1 mouse cellular context compared by ENCODE assay signal in the genomic region with DNA sequence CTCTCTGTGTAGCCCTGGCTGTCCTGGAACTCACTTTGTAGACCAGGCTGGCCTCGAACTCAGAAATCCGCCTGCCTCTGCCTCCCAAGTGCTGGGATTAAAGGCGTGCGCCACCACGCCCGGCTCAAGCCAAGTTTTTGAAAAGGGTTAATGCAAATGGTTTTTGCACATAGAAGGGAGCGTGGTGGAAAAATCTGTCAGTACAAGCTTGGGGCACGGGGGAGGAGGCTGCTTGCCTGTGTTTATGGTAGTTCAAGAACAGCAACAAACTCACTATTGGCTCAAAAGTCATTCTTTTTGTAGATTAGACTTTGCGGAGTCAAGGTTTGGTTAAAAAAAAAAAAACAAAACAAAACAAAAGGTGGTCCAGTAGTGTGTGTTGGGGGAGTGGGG.
A peak's percentile ranks its signal among the peaks of the same experiment; 100 is the strongest.
TF ChIP-seq lines count a peak whose summit lies in the region.

No protein-coding gene starts in this region.

TF ChIP-seq in CH12.LX, 34 proteins besides CTCF, POLR2A, EP300 and RAD21:
- TF ChIP-seq TBP (conservative IDR thresholded peaks at IDR 0.05; ENCODE audit: low read depth, low read length) (peak; percentile 12; the same call in 1 of the 2 replicates), ZNF384 (IDR thresholded peaks at IDR 0.05; ENCODE audit: low read depth, low read length) (peak; percentile 67), TCF12 (IDR thresholded peaks at IDR 0.05; ENCODE audit: low read depth, low read length) (peak; percentile 1; the same call in 1 of the 2 replicates)
TF ChIP-seq in CH12.LX: peak in this region for 3; not testable (repeated sequence) for 31.
